Mouse (Mus musculus) MEL (cell line): Measurements from ENCODE around the gene Nos1ap. TPM values are rescaled to one million over a fixed set of nuclear protein-coding genes. Genes with fewer than 3 reads are reported as not detected.

Source experiments
- DNase-seq: peaks from one replicate; pipeline ENCODE4 v3.0.0; 2011; ENCODE audit warnings: low read depth, low spot score
- H3K27ac ChIP-seq: 2 replicates; pipeline ENCODE4 v1.5.1; 2012; ENCODE audit warnings: low read depth, mild to moderate bottlenecking, control low read depth, low read length, moderate library complexity; ENCODE audit not compliant: control insufficient read depth
- H3K27me3 ChIP-seq, 2 experiments: fragments of 150-350 bp in 1 of 2; sonication (generic) in 1 of 2; 2 replicates each; pipeline ENCODE4 v1.6.1; 2012; ENCODE audit warnings: low read length in 2 of 2, mild to moderate bottlenecking in 2 of 2, improper control_type of control experiment in 1 of 2, moderate library complexity in 1 of 2; ENCODE audit not compliant: insufficient read depth in 2 of 2, control insufficient read depth in 1 of 2
- H3K36me3 ChIP-seq, 2 experiments: 2 replicates each; pipeline ENCODE4 v1.6.1; 2012 to 2014; ENCODE audit warnings: low read length in 2 of 2, improper control_type of control experiment in 1 of 2, inconsistent platforms in 1 of 2, mild to moderate bottlenecking in 1 of 2; ENCODE audit not compliant: insufficient read depth in 2 of 2, control insufficient read depth in 1 of 2
- H3K4me1 ChIP-seq, 2 experiments: fragments of 150-350 bp in 1 of 2; sonication (generic) in 1 of 2; 2 replicates each; pipeline ENCODE4 v1.6.1; 2012; ENCODE audit warnings: low read length in 2 of 2, improper control_type of control experiment in 1 of 2, mild to moderate bottlenecking in 1 of 2; ENCODE audit not compliant: insufficient read depth in 2 of 2, control insufficient read depth in 1 of 2
- H3K4me3 ChIP-seq, 2 experiments: fragments of 150-350 bp in 1 of 2; sonication (generic) in 1 of 2; 2 replicates each; pipeline ENCODE4 v1.5.1; 2012; ENCODE audit warnings: low read depth in 2 of 2, low read length in 2 of 2, mild to moderate bottlenecking in 2 of 2, moderate library complexity in 2 of 2, control low read depth in 1 of 2, improper control_type of control experiment in 1 of 2; ENCODE audit not compliant: control insufficient read depth in 1 of 2, insufficient read depth in 1 of 2
- H3K79me2 ChIP-seq: 2 replicates; pipeline ENCODE4 v1.6.1; 2012; ENCODE audit warnings: mild to moderate bottlenecking, low read length, moderate library complexity; ENCODE audit not compliant: control insufficient read depth, poor library complexity, insufficient read depth
- H3K9ac ChIP-seq: 2 replicates; pipeline ENCODE4 v1.6.1; 2012; ENCODE audit warnings: low read depth, mild to moderate bottlenecking, control low read depth, low read length, moderate library complexity; ENCODE audit not compliant: control insufficient read depth, poor library complexity, severe bottlenecking
- H3K9me3 ChIP-seq: fragments of 150-350 bp; sonication (generic); replicated peaks from 2 replicates; pipeline ENCODE4 v1.6.1; 2012; ENCODE audit warnings: mild to moderate bottlenecking, low read length, improper control_type of control experiment, moderate library complexity; ENCODE audit not compliant: insufficient read depth
- CTCF ChIP-seq, 3 experiments: IDR thresholded peaks in 2 of 3; conservative IDR thresholded peaks in 1 of 3; 2 replicates each; pipeline ENCODE4 v1.5.1; 2011 to 2012; ENCODE audit warnings: low read length in 3 of 3, low read depth in 2 of 3, mild to moderate bottlenecking in 2 of 3, improper control_type of control experiment in 1 of 3, inconsistent platforms in 1 of 3, mixed read lengths in 1 of 3, moderate library complexity in 1 of 3; ENCODE audit not compliant: control insufficient read depth in 1 of 3, insufficient read depth in 1 of 3, poor library complexity in 1 of 3, severe bottlenecking in 1 of 3
- EP300 ChIP-seq, 2 experiments: IDR thresholded peaks; 2 replicates each; pipeline ENCODE4 v1.6.1; 2011; ENCODE audit warnings: improper control_type of control experiment in 2 of 2, low read length in 2 of 2, low read depth in 1 of 2, mild to moderate bottlenecking in 1 of 2
- ETS1 ChIP-seq: IDR thresholded peaks from 2 replicates; pipeline ENCODE4 v1.6.1; 2012; ENCODE audit warnings: low read depth, mild to moderate bottlenecking, inconsistent platforms, low read length, improper control_type of control experiment, moderate library complexity
- HCFC1 ChIP-seq: IDR thresholded peaks from 2 replicates; pipeline ENCODE4 v1.6.1; 2012; ENCODE audit warnings: low read depth, mild to moderate bottlenecking, inconsistent platforms, low read length, improper control_type of control experiment, moderate library complexity
- KAT2A ChIP-seq: conservative IDR thresholded peaks from 2 replicates; pipeline ENCODE4 v1.6.1; 2012; ENCODE audit warnings: low read depth, low read length, improper control_type of control experiment, inconsistent platforms
- MAZ ChIP-seq: IDR thresholded peaks from 2 replicates; pipeline ENCODE4 v1.6.1; 2012; ENCODE audit warnings: low read depth, mild to moderate bottlenecking, inconsistent platforms, low read length, improper control_type of control experiment
- MEF2A ChIP-seq: IDR thresholded peaks from 2 replicates; pipeline ENCODE4 v1.6.1; 2014; ENCODE audit warnings: low read depth, mild to moderate bottlenecking, inconsistent platforms, low read length, improper control_type of control experiment; ENCODE audit not compliant: poor library complexity, insufficient replicate concordance, severe bottlenecking; ENCODE audit errors: extremely low read depth
- RAD21 ChIP-seq: IDR thresholded peaks from 2 replicates; pipeline ENCODE4 v1.6.1; 2011; ENCODE audit warnings: mild to moderate bottlenecking, low read depth, low read length, improper control_type of control experiment
- TAL1 ChIP-seq: IDR thresholded peaks from 2 replicates; pipeline ENCODE4 v1.6.1; 2012; ENCODE audit warnings: mild to moderate bottlenecking, inconsistent platforms, low read length, moderate library complexity, mixed read lengths
- UBTF ChIP-seq: IDR thresholded peaks from 2 replicates; pipeline ENCODE4 v1.6.1; 2012; ENCODE audit warnings: low read depth, mild to moderate bottlenecking, inconsistent platforms, low read length, improper control_type of control experiment, moderate library complexity, borderline replicate concordance; ENCODE audit not compliant: insufficient read depth
- USF1 ChIP-seq: IDR thresholded peaks from 2 replicates; pipeline ENCODE4 v1.6.1; 2014; ENCODE audit warnings: low read depth, mild to moderate bottlenecking, inconsistent platforms, low read length, improper control_type of control experiment, moderate library complexity
- USF2 ChIP-seq, 2 experiments: IDR thresholded peaks; 2 replicates each; pipeline ENCODE4 v1.6.1; 2011 to 2012; ENCODE audit warnings: improper control_type of control experiment in 2 of 2, low read length in 2 of 2, borderline replicate concordance in 1 of 2, inconsistent platforms in 1 of 2, low read depth in 1 of 2, mild to moderate bottlenecking in 1 of 2; ENCODE audit not compliant: insufficient read depth in 1 of 2
- ZC3H11A ChIP-seq: IDR thresholded peaks from 2 replicates; pipeline ENCODE4 v1.6.1; 2012; ENCODE audit warnings: low read depth, mild to moderate bottlenecking, inconsistent platforms, low read length, improper control_type of control experiment
- ZKSCAN1 ChIP-seq: IDR thresholded peaks from 2 replicates; pipeline ENCODE4 v1.6.1; 2012; ENCODE audit warnings: low read depth, mild to moderate bottlenecking, inconsistent platforms, low read length, improper control_type of control experiment, moderate library complexity
- polyA plus RNA-seq, 2 experiments: library from polyadenylated mRNA; stranded (reverse) in 1 of 2; unstranded in 1 of 2; fragments of >175 nt in 1 of 2; fragments of >200 nt in 1 of 2; gene quantifications; 2 replicates each; pipeline versions ENCODE4 v1.2.1 to v1.2.4; 2012; ENCODE audit warnings: low replicate concordance in 2 of 2, low read depth in 1 of 2; ENCODE audit not compliant: insufficient read length in 2 of 2, insufficient read depth in 1 of 2, missing spikeins in 1 of 2
- total RNA-seq: library from RNA; depleted of rRNA; stranded (reverse); fragments of 300-350 nt; gene quantifications from 2 replicates; pipeline ENCODE4 v1.2.3, GENCODE M21; 2012

The Nos1ap gene
- total and polyA plus RNA-seq, 3 experiments, result 0.62 to 2.4 TPM; not detected in 1

DNA sequence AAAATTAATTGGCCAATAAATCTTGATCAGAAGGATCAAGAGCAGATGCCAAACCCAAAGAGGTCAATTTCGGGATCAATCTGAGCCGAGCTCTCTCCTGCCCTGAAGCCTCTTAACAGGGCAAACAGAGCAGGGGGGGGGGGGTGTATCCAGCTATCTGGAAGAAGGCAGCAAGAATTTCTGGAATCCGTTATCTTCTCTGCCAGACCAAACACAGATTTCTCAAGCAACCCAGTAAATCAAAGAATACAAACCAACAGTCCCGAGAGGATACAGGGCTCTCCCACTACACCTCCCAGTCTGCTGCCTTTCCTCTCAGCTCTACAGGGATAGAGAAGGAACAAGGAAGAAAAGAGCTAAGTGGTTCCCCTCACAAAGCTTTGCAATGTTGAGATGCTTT is 104.5 kb downstream of the Nos1ap start:
- H3K9ac ChIP-seq, result no peak overlapping the region
- DNase-seq, result no peak
- no peaks in the 10 kb centered on the region for H3K27me3 ChIP-seq
- H3K36me3 ChIP-seq, result no peaks in the 10 kb centered on the region
- no peak overlapping the region for H3K27ac ChIP-seq
- TF ChIP-seq UBTF, result no peak
- TF ChIP-seq ZC3H11A, result no peak
- TF ChIP-seq EP300 (IDR thresholded peaks at IDR 0.05; ENCODE audit: low read depth in 1 of 2, low read length in 2 of 2), result no peak
- no peak for TF ChIP-seq RAD21
- TF ChIP-seq USF2 (IDR thresholded peaks at IDR 0.05; ENCODE audit: borderline replicate concordance in 1 of 2, insufficient read depth in 1 of 2, low read depth in 1 of 2, low read length in 2 of 2), result no peak
- no peaks in the 10 kb centered on the region for H3K9me3 ChIP-seq
- no peak overlapping the region for H3K4me3 ChIP-seq
- no peaks in the 10 kb centered on the region for H3K4me1 ChIP-seq
- H3K79me2 ChIP-seq, result no peaks in the 10 kb centered on the region

DNA sequence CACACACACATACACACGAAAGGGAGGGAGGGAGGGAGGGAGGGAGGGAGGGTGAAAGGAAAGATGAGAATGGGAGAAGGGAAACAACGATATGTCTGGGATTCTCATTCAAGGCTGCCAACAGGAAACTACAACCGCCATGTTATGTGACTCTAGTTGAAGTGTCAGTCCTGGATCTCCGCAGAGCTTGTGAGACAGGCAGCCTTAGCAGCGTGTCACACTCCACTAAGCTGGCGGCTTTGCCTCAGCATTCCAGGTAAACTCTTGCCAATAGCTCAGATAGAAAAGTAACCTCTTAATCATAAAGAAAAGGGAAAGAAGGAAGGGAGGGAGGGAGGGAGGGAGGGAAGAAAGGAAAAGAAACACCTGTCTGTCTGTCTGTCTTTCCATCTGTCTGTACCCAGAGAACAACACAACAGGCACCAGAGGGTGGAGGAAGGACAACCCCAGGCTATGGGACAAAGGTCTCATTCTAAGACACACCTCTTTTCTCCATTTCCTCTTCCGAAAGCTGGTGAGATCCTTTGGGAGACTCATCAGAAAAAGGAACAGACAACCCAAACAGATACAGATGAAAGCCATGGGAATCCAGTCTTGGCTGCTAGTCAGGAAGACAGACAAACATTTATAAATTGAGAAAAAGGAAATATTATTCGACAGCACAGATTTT is 107.3 kb downstream of the Nos1ap start:
- Histone ChIP-seq H3K79me2 (no peaks in the 10 kb centered on the region), H3K4me1 (no peaks in the 10 kb centered on the region), H3K27me3 (no peaks in the 10 kb centered on the region), H3K27ac (no peak overlapping the region), H3K9ac (no peak overlapping the region), H3K9me3 (no peaks in the 10 kb centered on the region), H3K4me3 (no peak overlapping the region), H3K36me3 (no peaks in the 10 kb centered on the region)
- no peak for DNase-seq
- TF ChIP-seq HCFC1 (no peak), USF2 (IDR thresholded peaks at IDR 0.05; ENCODE audit: borderline replicate concordance in 1 of 2, insufficient read depth in 1 of 2, low read depth in 1 of 2, low read length in 2 of 2) (no peak), CTCF (IDR thresholded peaks at IDR 0.05 in 2 of 3, conservative IDR thresholded peaks at IDR 0.05 in 1 of 3; ENCODE audit: control insufficient read depth in 1 of 3, insufficient read depth in 1 of 3, low read depth in 2 of 3, low read length in 3 of 3, poor library complexity in 1 of 3, severe bottlenecking in 1 of 3) (no peak), ETS1 (no peak)

DNA sequence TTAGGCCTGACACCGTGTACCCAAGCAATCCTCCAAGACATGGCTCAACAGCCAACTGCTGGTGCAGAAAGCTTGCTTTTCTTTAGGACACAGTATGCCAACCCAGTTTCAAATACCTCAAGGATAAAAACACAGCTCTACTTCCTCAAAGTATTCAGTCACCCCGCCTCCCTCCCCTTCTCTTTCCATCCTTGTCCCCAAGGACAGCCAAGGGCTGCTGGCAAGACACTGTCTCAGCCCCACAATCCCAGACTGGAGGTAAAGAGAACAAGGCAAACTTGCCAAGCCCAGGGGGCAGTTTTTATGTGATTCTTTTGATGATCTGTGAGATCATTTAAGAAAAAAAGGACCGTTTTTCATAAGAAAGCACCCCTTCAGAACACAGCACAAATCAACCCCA is 108.6 kb downstream of the Nos1ap start:
- H3K9me3 ChIP-seq, result no peaks in the 10 kb centered on the region
- no peaks in the 10 kb centered on the region for H3K27me3 ChIP-seq
- no peak overlapping the region for H3K4me3 ChIP-seq
- H3K36me3 ChIP-seq, result no peaks in the 10 kb centered on the region
- TF ChIP-seq MEF2A (no peak), ZKSCAN1 (no peak), CTCF (IDR thresholded peaks at IDR 0.05 in 2 of 3, conservative IDR thresholded peaks at IDR 0.05 in 1 of 3; ENCODE audit: control insufficient read depth in 1 of 3, insufficient read depth in 1 of 3, low read depth in 2 of 3, low read length in 3 of 3, poor library complexity in 1 of 3, severe bottlenecking in 1 of 3) (no peak), USF1 (no peak), TAL1 (no peak), KAT2A (no peak), MAZ (no peak)
- H3K9ac ChIP-seq, result no peak overlapping the region
- DNase-seq, result no peak
- no peaks in the 10 kb centered on the region for H3K4me1 ChIP-seq
- H3K79me2 ChIP-seq, result no peaks in the 10 kb centered on the region
- H3K27ac ChIP-seq, result no peak overlapping the region
